Comparison of ENCODE assay signal across 12 mouse cellular contexts in the genomic region with DNA sequence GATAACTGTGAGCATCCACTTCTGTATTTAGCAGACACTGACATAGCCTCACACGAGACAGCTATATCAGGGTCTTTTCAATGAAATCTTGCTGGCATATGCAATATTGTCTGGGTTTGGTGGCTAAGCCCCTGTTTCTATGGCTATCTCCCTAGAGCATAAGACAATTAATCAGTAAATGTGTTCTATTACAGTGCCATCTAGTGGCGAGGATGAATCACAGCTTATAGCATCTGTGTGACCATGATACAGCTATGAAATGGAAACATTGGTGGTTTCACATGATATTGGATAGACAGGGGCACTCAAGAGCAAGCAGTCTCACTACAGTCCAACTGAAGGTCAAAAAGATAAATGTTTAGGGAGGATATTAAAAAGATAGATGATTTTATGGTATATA. TPM values are rescaled to one million over a fixed set of nuclear protein-coding genes. Genes with fewer than 3 reads are reported as not detected.
DNase-seq lines count a peak whose midpoint lies in the region; ATAC-seq and TF ChIP-seq lines count a peak whose summit lies in the region.
"Had no signal": no experiment of that assay in that cellular context is flagged by ENCODE, and none has a peak within 500 bp of the region (broad histone marks: within the 10 kb centered on the region; RNA-seq: fewer than 3 reads in every experiment).

No protein-coding gene starts in this region.

- no peak for TF ChIP-seq EP300 in liver, postnatal 0 days (IDR thresholded peaks at IDR 0.05; ENCODE audit: low read depth)

- no peak overlapping the region for H3K4me3 ChIP-seq in forebrain, embryonic 14.5 days (ENCODE audit: low read depth, low read length)
- no peak overlapping the region for H3K4me3 ChIP-seq in forebrain, embryonic 10.5 days
- H3K4me3 ChIP-seq in liver, postnatal 0 days (ENCODE audit: low read depth, low read length), result no peak overlapping the region
- no peak overlapping the region for H3K4me3 ChIP-seq in liver, embryonic 11.5 days (ENCODE audit: low read depth, low read length)
- H3K4me3 ChIP-seq: embryonic facial prominence, embryonic 13.5 days; limb, embryonic 15.5 days; midbrain, embryonic 12.5 days had no signal

- CTCF ChIA-PET in Patski (lab: Charles Lee), result interaction anchor here (0.6 to 1.0 kb wide), 4 partner anchors 9 to 1936 kb away, joined by 3 read pairs; no protein-coding TSS in a partner anchor

- 0 out of 2 replicates have a peak, but pooled peaks have one; percentile 34 for ATAC-seq in forebrain, embryonic 14.5 days
- no peak for ATAC-seq in liver, postnatal 0 days
- ATAC-seq in liver, embryonic 11.5 days (replicated peaks; ENCODE audit: low FRiP score), result no peak
- no peak for ATAC-seq in Patski
- no peak for ATAC-seq in megakaryocyte-erythroid progenitor cell, adult 5-6 weeks (replicated peaks; ENCODE audit: low FRiP score, low TSS enrichment, poor library complexity, severe bottlenecking)

- peak; percentile 54 for DNase-seq in forebrain, embryonic 14.5 days (ENCODE audit: low spot score)
- no peak for DNase-seq in forebrain, embryonic 10.5 days (ENCODE audit: extremely low spot score, low spot score)
- DNase-seq in liver, postnatal 0 days, result no peak
- DNase-seq in liver, embryonic 11.5 days (ENCODE audit: low spot score), result no peak
- DNase-seq in Patski (ENCODE audit: low read depth, low spot score), result no peak
- peak; percentile 3 for DNase-seq in retina, adult 2 months (ENCODE audit: low read depth, low spot score)
- DNase-seq in thymus, postnatal 36 days, result no peak
- DNase-seq: gastrocnemius, postnatal 14 days had no signal

- in situ Hi-C loops in Patski (cut with MboI; ENCODE audit: low pct_unique_long_range_greater_than_20kb), result loop anchor here (10.0 kb wide), 1 partner anchor 535 kb away; no protein-coding TSS in a partner anchor

- no peak overlapping the region for H3K9ac ChIP-seq in forebrain, embryonic 14.5 days (ENCODE audit: low read length)
- H3K9ac ChIP-seq in liver, postnatal 0 days (replicated peaks), result no peak overlapping the region
- no peak overlapping the region for H3K9ac ChIP-seq in liver, embryonic 11.5 days (ENCODE audit: low read depth, low read length)
- H3K9ac ChIP-seq: embryonic facial prominence, embryonic 13.5 days; limb, embryonic 15.5 days; midbrain, embryonic 12.5 days had no signal

- 52% methylated on average over 2 of the region's 2 CpGs for WGBS in forebrain, embryonic 14.5 days
- WGBS in forebrain, embryonic 10.5 days, result 51% methylated on average over 2 of the region's 2 CpGs
- WGBS in liver, postnatal 0 days (ENCODE audit: insufficient replicate concordance), result 34% methylated on average over 2 of the region's 2 CpGs
- 43% methylated on average over 2 of the region's 2 CpGs for WGBS in liver, embryonic 11.5 days

- H3K27ac ChIP-seq in forebrain, embryonic 14.5 days (ENCODE audit: low read depth, low read length), result no peak overlapping the region
- no peak overlapping the region for H3K27ac ChIP-seq in forebrain, embryonic 10.5 days
- no peak overlapping the region for H3K27ac ChIP-seq in liver, postnatal 0 days (ENCODE audit: low read depth)
- no peak overlapping the region for H3K27ac ChIP-seq in liver, embryonic 11.5 days (ENCODE audit: low read depth, low read length)
- H3K27ac ChIP-seq: embryonic facial prominence, embryonic 13.5 days; limb, embryonic 15.5 days; midbrain, embryonic 12.5 days had no signal

- no peak overlapping the region for H3K4me2 ChIP-seq in forebrain, embryonic 14.5 days (ENCODE audit: low read length)
- H3K4me2 ChIP-seq in liver, postnatal 0 days (ENCODE audit: low read depth, low read length), result no peak overlapping the region
- no peak overlapping the region for H3K4me2 ChIP-seq in liver, embryonic 11.5 days
- H3K4me2 ChIP-seq: embryonic facial prominence, embryonic 13.5 days; limb, embryonic 15.5 days; midbrain, embryonic 12.5 days had no signal

- H3K27me3 ChIP-seq in forebrain, embryonic 14.5 days (replicated peaks; ENCODE audit: control insufficient read depth, insufficient read depth, low read length), result no peaks in the 10 kb centered on the region
- H3K27me3 ChIP-seq in forebrain, embryonic 10.5 days (ENCODE audit: poor library complexity, severe bottlenecking), result no peaks in the 10 kb centered on the region
- H3K27me3 ChIP-seq in liver, postnatal 0 days (ENCODE audit: insufficient read depth, low read length), result no peaks in the 10 kb centered on the region
- no peaks in the 10 kb centered on the region for H3K27me3 ChIP-seq in liver, embryonic 11.5 days (replicated peaks; ENCODE audit: control insufficient read depth, insufficient read depth, low read length)
- no peaks in the 10 kb centered on the region for H3K27me3 ChIP-seq in Patski
- H3K27me3 ChIP-seq: embryonic facial prominence, embryonic 13.5 days; limb, embryonic 15.5 days; midbrain, embryonic 12.5 days had no signal

- POLR2A ChIA-PET in Patski (lab: Charles Lee), result interaction anchor here (0.7 kb wide), 1 partner anchor 1305 kb away, joined by 3 read pairs; no protein-coding TSS in a partner anchor

- no peaks in the 10 kb centered on the region for H3K4me1 ChIP-seq in forebrain, embryonic 14.5 days (ENCODE audit: control insufficient read depth, insufficient read depth, low read length)
- no peaks in the 10 kb centered on the region for H3K4me1 ChIP-seq in forebrain, embryonic 10.5 days
- H3K4me1 ChIP-seq in liver, postnatal 0 days (ENCODE audit: insufficient read depth), result no peaks in the 10 kb centered on the region
- no peaks in the 10 kb centered on the region for H3K4me1 ChIP-seq in liver, embryonic 11.5 days (replicated peaks; ENCODE audit: control insufficient read depth, insufficient read depth, low read length)
- H3K4me1 ChIP-seq: embryonic facial prominence, embryonic 13.5 days; limb, embryonic 15.5 days; midbrain, embryonic 12.5 days had no signal

- TF ChIP-seq CTCF in liver, postnatal 0 days (IDR thresholded peaks at IDR 0.05; ENCODE audit: low read depth), result peak; percentile 53
- TF ChIP-seq CTCF in Patski (IDR thresholded peaks at IDR 0.05), result peak; percentile 71

- H3K36me3 ChIP-seq in forebrain, embryonic 14.5 days (ENCODE audit: control insufficient read depth, insufficient read depth, low read length), result no peaks in the 10 kb centered on the region
- no peaks in the 10 kb centered on the region for H3K36me3 ChIP-seq in forebrain, embryonic 10.5 days (replicated peaks)
- no peaks in the 10 kb centered on the region for H3K36me3 ChIP-seq in liver, postnatal 0 days (replicated peaks; ENCODE audit: insufficient read depth, low read length)
- H3K36me3 ChIP-seq in liver, embryonic 11.5 days (ENCODE audit: control insufficient read depth, insufficient read depth, low read length), result no peaks in the 10 kb centered on the region
- H3K36me3 ChIP-seq: embryonic facial prominence, embryonic 13.5 days; limb, embryonic 15.5 days; midbrain, embryonic 12.5 days had no signal

- H3K9me3 ChIP-seq in forebrain, embryonic 14.5 days (replicated peaks; ENCODE audit: control insufficient read depth, low read length), result 0 out of 2 replicates have a peak, but pooled peaks cover 3% of the 10 kb centered on the region
- no peaks in the 10 kb centered on the region for H3K9me3 ChIP-seq in forebrain, embryonic 10.5 days
- no peaks in the 10 kb centered on the region for H3K9me3 ChIP-seq in liver, postnatal 0 days (ENCODE audit: low read length)
- H3K9me3 ChIP-seq in liver, embryonic 11.5 days (ENCODE audit: control insufficient read depth, low read length), result no peaks in the 10 kb centered on the region
- H3K9me3 ChIP-seq: limb, embryonic 15.5 days had no signal

RNA-seq across cellular contexts. Expression of a gene that starts 26.5 kb away (rescaled TPM):
- 1.5 and 1.8 TPM in 2 replicates for polyA plus RNA-seq in forebrain, embryonic 14.5 days (2014; fragmentation: Nextera tagmentation; extraction: Ambion mirVana)
- 2.8 and 3.1 TPM in 2 replicates for polyA plus RNA-seq in forebrain, embryonic 10.5 days (2016; fragmentation: Nextera tagmentation; extraction: Ambion mirVana)
- polyA plus RNA-seq in liver, postnatal 0 days (2015; fragmentation: Nextera tagmentation; extraction: Ambion mirVana), result 1.3 and 1.6 TPM in 2 replicates
- polyA plus RNA-seq in liver, embryonic 11.5 days (2014; fragmentation: Nextera tagmentation; extraction: Ambion mirVana), result 2.4 and 2.7 TPM in 2 replicates
- 0.96 TPM for polyA plus RNA-seq in Patski (2021)
- 0.28 and 2.3 TPM in 2 replicates for total RNA-seq in megakaryocyte-erythroid progenitor cell, adult 5-6 weeks (2014; fragmentation: Nextera tagmentation)
- 0.75 TPM in 1 of 2 replicates, not detected in the other for total RNA-seq in megakaryocyte-erythroid progenitor cell, adult 5-6 weeks (2017)

Comparison
In these comparisons a context has a peak if more than half of its experiments do, and no peak if none do; other contexts are left out.
1. DNase-seq: peak in forebrain, embryonic 14.5 days (single experiment) and retina, adult 2 months (single experiment); none in forebrain, embryonic 10.5 days (single experiment), liver, postnatal 0 days (single experiment), liver, embryonic 11.5 days (single experiment), Patski (single experiment) and thymus, postnatal 36 days (0 of 2).